Mouse (Mus musculus) layer of hippocampus, adult 9-10 months (tissue): ENCODE data around the gene Psapl1.
"Not testable (repeated sequence)": the region's sequence is repeated elsewhere in the genome, so short reads cannot be mapped to it uniquely, and the experiment has no call there.

Source experiments
- DNase-seq: peaks from one replicate; pipeline ENCODE4 v3.0.0; 2022; ENCODE audit warnings: low spot score

The Psapl1 gene

GRCm38 (mm10) chr5:36203421-36203820 is 400 bp upstream of the Psapl1 start:
- DNase-seq, result no peak

- no peak for DNase-seq
Observed at GRCm38 (mm10) chr5:36205397-36205796, 1.6 kb downstream of the Psapl1 start.

GRCm38 (mm10) chr5:36208803-36209202 is 5.0 kb downstream of the Psapl1 start:
- no peak for DNase-seq

- peak; percentile 90 for DNase-seq
Observed at GRCm38 (mm10) chr5:36213310-36213709, 9.5 kb downstream of the Psapl1 start.

- no peak for DNase-seq
Observed at GRCm38 (mm10) chr5:36220105-36220504, 16.3 kb downstream of the Psapl1 start.

GRCm38 (mm10) chr5:36220626-36221025 is 16.8 kb downstream of the Psapl1 start:
- DNase-seq, result no peak

GRCm38 (mm10) chr5:36223787-36224186 is 20.0 kb downstream of the Psapl1 start:
- DNase-seq, result peak; percentile 65

GRCm38 (mm10) chr5:36225855-36226254 is 22.0 kb downstream of the Psapl1 start:
- no peak for DNase-seq

GRCm38 (mm10) chr5:36226296-36226695 is 22.5 kb downstream of the Psapl1 start:
- DNase-seq, result no peak

GRCm38 (mm10) chr5:36228405-36229370 is 24.9 kb downstream of the Psapl1 start:
- DNase-seq, result no peak

GRCm38 (mm10) chr5:36230301-36230780 is 26.5 kb downstream of the Psapl1 start:
- no peak for DNase-seq

GRCm38 (mm10) chr5:36237526-36237925 is 33.7 kb downstream of the Psapl1 start:
- not testable (repeated sequence) for DNase-seq

GRCm38 (mm10) chr5:36248022-36248421 is 44.2 kb downstream of the Psapl1 start:
- DNase-seq, result no peak

- DNase-seq, result no peak
Observed at GRCm38 (mm10) chr5:36252746-36253504, 49.1 kb downstream of the Psapl1 start.

- DNase-seq, result no peak
Observed at GRCm38 (mm10) chr5:36254642-36255516, 51.1 kb downstream of the Psapl1 start.
